Mouse (Mus musculus) myocyte (in vitro differentiated cells): ENCODE results near the gene Lrrc74b.

Experiments used
- E2F4 ChIP-seq: IDR thresholded peaks from one replicate; pipeline ENCODE4 v1.6.1; 2011; ENCODE audit warnings: mild to moderate bottlenecking, control low read depth, moderate library complexity; ENCODE audit not compliant: insufficient read depth
- MAX ChIP-seq: IDR thresholded peaks from one replicate; pipeline ENCODE4 v1.6.1; 2011; ENCODE audit warnings: low read depth, mild to moderate bottlenecking, control low read depth
- POLR2A ChIP-seq: IDR thresholded peaks from one replicate; pipeline ENCODE4 v1.6.1; 2011; ENCODE audit warnings: low read depth, mild to moderate bottlenecking, control low read depth, moderate library complexity; ENCODE audit not compliant: insufficient read length
- POLR2AphosphoS2 ChIP-seq: IDR thresholded peaks from one replicate; pipeline ENCODE4 v1.6.1; 2011; ENCODE audit warnings: low read depth, control low read depth; ENCODE audit not compliant: insufficient read length
- TCF12 ChIP-seq: IDR thresholded peaks from one replicate; pipeline ENCODE4 v1.6.1; 2011; ENCODE audit warnings: mild to moderate bottlenecking, control low read depth; ENCODE audit not compliant: poor library complexity, insufficient read depth, severe bottlenecking

- TF ChIP-seq E2F4 = no peak
- TF ChIP-seq MAX = no peak
- no peak for TF ChIP-seq POLR2A
- TF ChIP-seq POLR2AphosphoS2 = no peak
- no peak for TF ChIP-seq TCF12
These were observed 4.9 kb downstream of the Lrrc74b start for GRCm38 (mm10) chr16:17556180-17556579.
